Mouse (Mus musculus) left cerebral cortex, adult 8-10 months (tissue): Measurements from ENCODE around the gene Decr2. TPM values are rescaled to one million over a fixed set of nuclear protein-coding genes. Genes with fewer than 3 reads are reported as not detected.
"Not testable (repeated sequence)": the region's sequence is repeated elsewhere in the genome, so short reads cannot be mapped to it uniquely, and the experiment has no call there.

Source experiments
- DNase-seq, 2 experiments: peaks; one replicate each; pipeline ENCODE4 v3.0.0; 2022; ENCODE audit warnings: low spot score in 2 of 2
- total RNA-seq, 4 experiments: library from RNA; stranded (reverse); gene quantifications; 2 replicates each; pipeline ENCODE4 v1.2.4; 2022

Decr2 gene
- total RNA-seq, 4 experiments from 2014 or later: 29.1 to 35.8 (median 31.0) TPM

DNA sequence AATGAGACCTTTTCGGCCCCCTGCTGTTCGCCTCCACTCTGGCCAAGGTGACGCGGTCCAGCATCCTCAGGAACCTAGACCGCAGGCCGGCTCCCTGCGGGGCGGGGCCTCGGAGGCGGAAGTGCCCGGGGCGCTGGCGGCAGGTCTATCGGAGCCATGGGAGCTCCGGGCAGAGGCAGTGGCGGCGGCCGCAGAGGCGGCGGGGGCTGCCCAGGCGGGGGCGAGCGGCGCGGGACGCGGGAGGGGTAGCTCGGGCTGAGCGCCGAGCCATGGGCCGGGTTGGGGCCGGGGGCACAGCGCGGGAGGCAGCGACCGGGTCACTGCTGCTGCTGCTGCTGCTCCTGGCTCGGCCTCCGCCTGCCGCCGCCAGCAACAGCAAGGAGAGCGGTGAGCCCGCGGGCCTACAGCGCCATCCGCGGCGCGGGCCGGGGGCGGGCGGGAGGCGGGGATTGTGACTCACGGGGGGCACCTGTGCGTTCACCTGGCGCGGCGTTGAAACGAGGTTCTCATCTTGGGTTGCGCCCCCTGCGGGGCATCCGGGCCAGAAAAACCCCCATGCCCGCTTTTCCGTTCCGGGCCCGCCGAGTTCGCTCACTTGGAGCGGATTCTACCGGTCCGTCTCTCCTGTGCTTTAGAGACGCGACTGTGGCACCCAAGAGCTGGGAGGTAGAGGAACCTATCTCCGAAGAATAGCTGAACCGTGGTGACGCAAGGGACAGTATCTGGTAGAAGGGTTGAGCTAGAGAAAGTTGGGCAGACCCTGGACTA lies 23.2 kb upstream of the Decr2 start, which contains the start of gene Tmem8:
Gene Tmem8, plus strand, starts transcription at position 119 of the 768 bp plus-strand sequence.
- peak; percentile 61 to 66 for DNase-seq

GRCm38 (mm10) chr17:26112751-26113150 lies 22.6 kb upstream of the Decr2 start:
- DNase-seq: no peak

GRCm38 (mm10) chr17:26111722-26112121 lies 21.6 kb upstream of the Decr2 start:
- DNase-seq: no peak

GRCm38 (mm10) chr17:26111024-26111423 lies 20.9 kb upstream of the Decr2 start:
- no peak for DNase-seq

GRCm38 (mm10) chr17:26110156-26110555 lies 20.0 kb upstream of the Decr2 start:
- DNase-seq: no peak

- no peak for DNase-seq
These were observed 15.5 kb upstream of the Decr2 start for GRCm38 (mm10) chr17:26105619-26106018.

DNA sequence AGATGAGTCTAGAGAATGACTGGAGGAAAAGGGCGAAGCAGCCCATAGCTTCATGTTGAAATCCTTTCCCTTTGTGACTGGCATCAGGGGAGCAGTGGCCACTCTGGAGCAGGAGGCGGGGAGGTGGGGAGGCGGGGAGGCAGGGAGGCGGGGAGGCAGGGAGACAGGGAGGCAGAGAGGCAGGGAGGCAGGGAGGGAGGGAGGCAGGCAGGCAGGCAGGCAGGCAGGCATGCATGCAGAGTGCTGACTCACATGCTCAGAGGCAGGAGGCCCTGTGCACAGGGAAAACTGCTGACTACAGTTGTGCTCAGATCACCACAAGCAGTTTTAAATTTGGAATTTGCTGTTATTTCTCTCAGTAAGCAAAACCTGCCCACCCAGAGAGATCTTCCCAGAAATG lies 11.3 kb upstream of the Decr2 start:
- no peak for DNase-seq

GRCm38 (mm10) chr17:26100166-26100565 lies 10.0 kb upstream of the Decr2 start:
- no peak for DNase-seq

DNA sequence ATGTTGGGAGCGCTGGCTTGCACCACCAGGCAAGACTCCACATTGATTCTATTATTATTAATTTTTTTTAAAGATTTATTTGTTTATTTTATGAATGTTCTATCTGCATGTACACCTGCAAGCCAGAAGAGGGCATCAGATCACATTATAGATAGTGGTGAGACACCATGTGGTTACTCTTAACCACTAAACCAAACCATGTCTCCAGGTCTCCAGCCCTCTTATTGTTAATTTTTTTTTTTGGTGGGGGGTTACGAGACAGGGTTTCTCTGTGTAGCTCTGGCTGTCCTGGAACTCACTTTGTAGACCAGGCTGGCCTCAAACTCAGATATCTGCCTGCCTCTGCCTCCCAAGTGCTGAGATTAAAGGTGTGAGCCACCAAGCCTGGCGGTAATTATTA lies 9.2 kb upstream of the Decr2 start:
- DNase-seq: not testable (repeated sequence)

- no peak for DNase-seq
These were observed 8.3 kb upstream of the Decr2 start for GRCm38 (mm10) chr17:26098461-26098860.

DNA sequence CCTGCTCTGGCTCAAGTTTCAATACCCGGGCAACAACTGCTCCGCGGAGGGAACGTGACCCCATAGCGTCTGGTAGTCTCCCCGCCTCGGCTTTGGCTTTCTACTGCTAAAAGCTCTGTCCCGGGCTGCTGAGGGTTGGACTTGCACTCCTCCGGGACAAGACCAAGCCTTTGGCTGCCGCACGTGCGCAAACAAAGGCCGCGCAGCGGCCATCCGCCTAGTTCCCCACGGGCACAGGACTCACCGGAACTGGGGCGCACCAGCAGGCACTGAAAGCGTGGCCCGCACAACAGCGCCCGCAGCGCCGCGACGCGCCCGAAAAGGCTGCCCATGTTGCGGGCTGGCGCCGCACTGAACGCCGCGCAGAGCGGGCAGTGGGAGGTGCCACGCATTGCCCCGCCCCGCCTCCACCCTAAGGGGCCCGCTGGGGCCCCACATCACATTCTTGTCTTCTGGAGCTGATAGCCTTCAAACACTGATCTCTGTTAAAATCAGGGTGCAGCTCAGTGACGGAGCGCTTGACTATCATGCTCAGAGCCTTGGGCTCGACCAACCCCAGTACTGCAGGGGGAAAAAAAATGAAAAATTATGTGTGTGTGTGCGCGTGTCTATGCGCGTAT lies 5.1 kb upstream of the Decr2 start, which contains the start of gene Nme4:
Gene Nme4, minus strand, starts transcription at position 482 of the 620 bp plus-strand sequence.
- peak; percentile 43 to 46 for DNase-seq

- DNase-seq: no peak
These were observed 4.5 kb upstream of the Decr2 start for GRCm38 (mm10) chr17:26094531-26095110.

- no peak for DNase-seq
These were observed 3.0 kb downstream of the Decr2 start for GRCm38 (mm10) chr17:26087059-26087564.

- no peak for DNase-seq
These were observed 9.3 kb downstream of the Decr2 start for GRCm38 (mm10) chr17:26080867-26081266.

DNA sequence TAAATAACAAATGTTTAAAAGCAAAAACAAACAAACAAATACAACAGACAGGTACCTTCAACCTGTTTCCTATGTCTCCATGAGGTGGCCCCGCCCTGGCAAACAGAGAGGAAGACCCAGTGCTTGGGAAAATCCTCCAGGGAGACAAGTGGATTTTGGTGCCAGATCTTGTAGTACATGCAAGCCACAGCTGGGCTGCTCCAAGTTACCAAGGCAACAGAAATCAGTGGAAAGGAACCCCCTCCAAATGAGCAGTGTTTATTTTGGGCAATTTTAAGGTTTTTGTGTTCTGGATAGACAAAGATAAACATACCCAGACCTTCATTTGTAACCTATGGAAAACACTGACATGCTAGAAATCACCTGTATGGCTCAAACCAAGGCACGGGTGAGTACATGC lies 11.3 kb downstream of the Decr2 start:
- no peak for DNase-seq

GRCm38 (mm10) chr17:26075246-26075645 lies 14.9 kb downstream of the Decr2 start:
- peak; percentile 32 to 88 for DNase-seq

GRCm38 (mm10) chr17:26070136-26070535 lies 20.0 kb downstream of the Decr2 start:
- DNase-seq: no peak

- peak; percentile 57 to 76 for DNase-seq
These were observed 21.1 kb downstream of the Decr2 start, which contains the start of gene Rab11fip3 for GRCm38 (mm10) chr17:26068831-26069739. Gene Rab11fip3, minus strand, starts transcription at chr17:26069555.

- DNase-seq: no peak
These were observed 21.9 kb downstream of the Decr2 start for GRCm38 (mm10) chr17:26068024-26068830.

GRCm38 (mm10) chr17:26066488-26067020 lies 23.6 kb downstream of the Decr2 start:
- DNase-seq: no peak
